Mouse (Mus musculus) forebrain, embryonic 12.5 days (tissue): ENCODE data around the gene Sox1. TPM values are rescaled to one million over a fixed set of nuclear protein-coding genes. Genes with fewer than 3 reads are reported as not detected.

Experiments
- ATAC-seq: fragments of 200-750 bp; cut with Nextera tagmentation; 2 replicates; pipeline ENCODE4 v1.8.0; 2017; ENCODE audit warnings: moderate TSS enrichment; ENCODE audit not compliant: low FRiP score
- H3K27ac ChIP-seq: fragments of 300-500 bp; sonication (generic); 2 replicates; pipeline ENCODE4 v1.5.1; 2016; ENCODE audit warnings: mild to moderate bottlenecking
- H3K27me3 ChIP-seq: fragments of 300-500 bp; sonication (generic); 2 replicates; pipeline ENCODE4 v1.6.1; 2016; ENCODE audit warnings: mild to moderate bottlenecking
- H3K36me3 ChIP-seq: fragments of 300-500 bp; sonication (generic); replicated peaks from 2 replicates; pipeline ENCODE4 v1.6.1; 2016; ENCODE audit warnings: mild to moderate bottlenecking
- H3K4me1 ChIP-seq: fragments of 300-500 bp; sonication (generic); 2 replicates; pipeline ENCODE4 v1.6.1; 2016
- H3K4me2 ChIP-seq: fragments of 300-500 bp; sonication (generic); 2 replicates; pipeline ENCODE4 v1.6.1; 2016; ENCODE audit warnings: mild to moderate bottlenecking, moderate library complexity
- H3K4me3 ChIP-seq: fragments of 300-500 bp; sonication (generic); replicated peaks from 2 replicates; pipeline ENCODE4 v1.5.1; 2016; ENCODE audit warnings: mild to moderate bottlenecking
- H3K9ac ChIP-seq: fragments of 300-500 bp; sonication (generic); 2 replicates; pipeline ENCODE4 v1.6.1; 2016; ENCODE audit warnings: mild to moderate bottlenecking
- H3K9me3 ChIP-seq: fragments of 300-500 bp; sonication (generic); 2 replicates; pipeline ENCODE4 v1.6.1; 2016
- WGBS: fragments of 180-500 bp; shearing (Covaris S2); methylation state at CpG from one replicate; pipeline ENCODE4 v1.1.7; 2016; 5-methylcytosine and 5-hydroxymethylcytosine counted together
- polyA plus RNA-seq: library from polyadenylated mRNA; unstranded; fragments of >200 nt; fragmentation: Nextera tagmentation; extraction: Ambion mirVana; gene quantifications from 2 replicates; pipeline ENCODE4 v1.2.1, GENCODE M21; 2016

The Sox1 gene
- polyA plus RNA-seq, 1 experiment from 2014 or later: 9.6 TPM

DNA sequence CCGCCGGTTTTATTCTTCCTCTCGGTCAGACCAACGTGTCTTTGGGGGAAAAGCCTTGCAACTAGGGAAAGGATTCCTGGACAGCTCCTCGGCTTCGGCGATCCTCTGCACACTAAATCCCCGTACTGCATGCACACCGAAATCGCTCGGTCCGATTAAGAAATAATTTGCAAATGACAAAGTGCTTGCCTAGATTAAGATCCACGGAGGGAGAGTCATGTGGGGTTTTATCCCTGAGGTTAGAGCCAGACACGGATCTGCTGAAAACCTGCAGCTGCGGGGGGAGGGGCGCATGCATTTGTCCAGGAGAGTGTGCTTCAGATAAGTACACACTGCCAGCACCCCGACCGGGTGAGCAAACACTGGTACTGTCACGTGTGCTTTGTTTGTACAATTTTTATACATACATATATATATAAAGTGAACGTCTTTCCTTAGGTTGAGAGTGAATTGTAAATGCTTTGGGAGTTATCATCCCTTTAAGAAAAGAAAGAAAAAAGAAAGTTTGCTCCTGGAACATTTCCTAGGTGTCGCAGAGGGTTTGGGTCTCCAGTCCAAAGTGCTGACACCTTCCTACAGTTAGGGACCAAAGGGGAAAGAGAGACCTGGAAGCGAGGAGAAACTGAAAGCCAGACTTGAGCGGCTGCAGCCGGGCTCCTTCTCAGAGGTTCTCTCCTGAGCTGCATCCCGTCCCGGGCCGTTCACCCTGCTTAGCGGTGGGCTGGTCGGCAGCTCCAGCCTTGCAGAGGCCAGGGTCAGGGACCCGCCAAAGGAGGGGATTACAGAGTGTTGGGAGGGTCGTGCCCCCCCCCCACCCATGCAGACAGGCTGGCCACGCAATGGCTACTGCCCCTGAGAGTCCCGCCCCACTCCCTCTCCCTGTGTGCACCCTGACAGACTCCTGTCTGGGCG is 10.9 kb upstream of the Sox1 start:
- Histone ChIP-seq H3K36me3 (no peaks in the 10 kb centered on the region), H3K4me3 (peak overlapping the region; percentile 60), H3K9ac (peak overlapping the region; percentile 91), H3K4me1 (peaks cover 61% of the 10 kb centered on the region), H3K27me3 (peaks cover 83% of the 10 kb centered on the region), H3K9me3 (no peaks in the 10 kb centered on the region), H3K27ac (peak overlapping the region; percentile 95), H3K4me2 (peak overlapping the region; percentile 83)
- under 1% methylated on average over 33 of the region's 34 CpGs for WGBS
- ATAC-seq: peak; percentile 53

DNA sequence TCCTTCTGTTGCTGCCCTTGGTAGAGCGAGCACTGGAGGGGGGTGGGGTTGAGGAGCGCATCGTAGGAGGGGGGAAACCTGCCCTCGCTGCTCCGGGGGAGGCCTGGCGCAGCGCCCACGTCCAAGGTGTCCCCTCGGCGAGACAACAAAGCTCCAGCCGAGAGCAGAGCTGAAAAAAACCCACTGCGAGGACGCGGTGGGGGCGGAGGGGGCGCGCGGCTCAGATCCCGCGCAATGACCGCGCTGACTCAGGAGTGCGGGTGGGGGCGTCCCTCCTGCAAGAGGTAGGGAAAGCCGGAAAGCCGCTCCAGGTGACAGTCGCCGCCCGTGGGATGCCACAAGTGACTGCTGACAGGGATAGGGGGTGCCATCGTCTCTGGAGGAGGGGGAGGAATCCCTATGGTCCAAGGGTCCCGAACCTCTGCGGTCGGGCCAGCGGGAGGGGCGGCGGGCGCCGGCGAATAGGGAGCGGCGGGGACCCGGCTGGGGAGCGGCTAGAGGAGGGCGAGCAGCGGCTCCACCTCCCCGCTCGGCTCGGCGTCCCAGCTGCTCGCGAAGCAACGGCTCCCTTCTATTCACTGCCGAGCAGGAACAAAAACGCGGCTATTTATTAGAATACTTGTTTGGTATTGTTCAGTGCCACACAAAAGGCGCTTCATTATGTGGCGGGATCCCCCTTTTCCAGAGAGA is 10.0 kb upstream of the Sox1 start:
- Histone ChIP-seq H3K4me3 (peak overlapping the region; percentile 60), H3K27me3 (peaks cover 77% of the 10 kb centered on the region), H3K36me3 (no peaks in the 10 kb centered on the region), H3K4me2 (peak overlapping the region; percentile 83), H3K9ac (peak overlapping the region; percentile 91), H3K9me3 (no peaks in the 10 kb centered on the region), H3K4me1 (peaks cover 63% of the 10 kb centered on the region), H3K27ac (peak overlapping the region; percentile 95)
- under 1% methylated on average over 55 of the region's 57 CpGs for WGBS
- peak; percentile 69 for ATAC-seq

- H3K4me2 ChIP-seq: peak overlapping the region; percentile 83
- no peaks in the 10 kb centered on the region for H3K36me3 ChIP-seq
- H3K4me3 ChIP-seq: peak overlapping the region; percentile 60
- WGBS: under 1% methylated on average over 73 of the region's 74 CpGs
- peak overlapping the region; percentile 95 for H3K27ac ChIP-seq
- H3K9ac ChIP-seq: peak overlapping the region; percentile 91
- ATAC-seq: peak; percentile 19; the same call in 1 of the 2 replicates
- peaks cover 75% of the 10 kb centered on the region for H3K27me3 ChIP-seq
- H3K9me3 ChIP-seq: no peaks in the 10 kb centered on the region
- peaks cover 70% of the 10 kb centered on the region for H3K4me1 ChIP-seq
These were observed 9.2 kb upstream of the Sox1 start for GRCm38 (mm10) chr8:12385686-12386488.

GRCm38 (mm10) chr8:12386530-12387222 is 8.4 kb upstream of the Sox1 start:
- H3K27me3 ChIP-seq: peaks cover 71% of the 10 kb centered on the region
- H3K27ac ChIP-seq: peak overlapping the region; percentile 95
- peak overlapping the region; percentile 83 for H3K4me2 ChIP-seq
- 1% methylated on average over 32 of the region's 32 CpGs for WGBS
- no peaks in the 10 kb centered on the region for H3K36me3 ChIP-seq
- peak overlapping the region; percentile 60 for H3K4me3 ChIP-seq
- peaks cover 78% of the 10 kb centered on the region for H3K4me1 ChIP-seq
- ATAC-seq: no peak
- no peaks in the 10 kb centered on the region for H3K9me3 ChIP-seq
- H3K9ac ChIP-seq: peak overlapping the region; percentile 91

DNA sequence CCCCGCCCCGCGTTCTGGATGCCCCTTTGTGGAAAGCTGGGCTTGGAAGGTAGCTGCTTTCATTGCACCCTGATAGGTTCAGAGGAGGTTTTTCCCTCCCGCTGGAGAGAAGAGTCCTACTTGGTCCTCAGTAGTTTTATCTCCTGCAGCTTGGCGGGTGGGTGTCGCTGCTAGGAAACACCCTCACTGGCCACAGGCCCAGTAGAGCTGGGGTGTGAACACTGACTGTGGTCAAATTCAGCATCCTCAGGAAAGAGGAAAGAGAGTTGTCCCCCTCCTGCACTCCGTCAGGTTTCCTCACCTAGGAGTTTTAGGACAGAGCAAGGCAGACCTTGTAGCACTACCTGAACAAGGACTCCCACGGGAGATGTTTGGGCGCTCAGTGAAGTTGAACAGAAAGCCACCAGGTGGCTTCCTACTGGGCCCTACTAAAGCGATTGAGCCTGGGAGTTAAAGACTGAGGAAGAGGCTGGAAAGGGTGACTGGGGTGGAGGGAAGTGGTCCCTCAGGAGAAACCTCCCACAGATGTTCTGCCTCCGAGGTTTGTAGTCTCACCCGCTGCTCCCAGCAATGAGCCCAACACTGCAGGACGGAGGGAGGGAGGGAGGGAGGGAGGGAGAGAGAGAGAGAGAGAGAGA is 7.8 kb upstream of the Sox1 start:
- Histone ChIP-seq H3K27ac (peak overlapping the region; percentile 95), H3K9me3 (no peaks in the 10 kb centered on the region), H3K36me3 (no peaks in the 10 kb centered on the region), H3K4me3 (peak overlapping the region; percentile 60), H3K4me2 (peak overlapping the region; percentile 83), H3K9ac (peak overlapping the region; percentile 91), H3K27me3 (peaks cover 71% of the 10 kb centered on the region), H3K4me1 (peaks cover 85% of the 10 kb centered on the region)
- no peak for ATAC-seq
- 7% methylated on average over 13 of the region's 13 CpGs for WGBS

DNA sequence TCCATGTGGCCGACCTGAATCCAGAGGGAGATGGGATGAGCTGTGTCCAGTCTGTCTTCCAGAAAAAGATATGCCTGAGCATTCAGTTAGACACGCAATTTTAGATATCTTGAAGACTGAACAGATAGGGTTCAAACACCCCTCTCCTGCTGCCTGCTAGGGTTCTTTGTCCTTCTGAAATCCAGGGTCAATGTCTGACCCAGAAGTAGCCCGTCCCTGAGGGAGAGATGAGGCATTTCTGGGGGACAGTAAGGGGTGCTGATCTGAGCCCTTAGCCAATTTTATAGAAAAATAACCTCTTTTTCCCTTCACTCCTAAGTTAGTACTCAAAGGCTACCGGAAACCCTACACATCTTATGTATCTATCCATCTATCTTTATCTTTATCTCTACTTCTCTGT is 7.2 kb upstream of the Sox1 start:
- no peaks in the 10 kb centered on the region for H3K36me3 ChIP-seq
- H3K4me2 ChIP-seq: peak overlapping the region; percentile 83
- peak overlapping the region; percentile 60 for H3K4me3 ChIP-seq
- peak overlapping the region; percentile 75 for H3K27ac ChIP-seq
- H3K27me3 ChIP-seq: peaks cover 71% of the 10 kb centered on the region
- WGBS: 15% methylated on average over 4 of the region's 4 CpGs
- H3K9ac ChIP-seq: peak overlapping the region; percentile 91
- peaks cover 85% of the 10 kb centered on the region for H3K4me1 ChIP-seq
- no peaks in the 10 kb centered on the region for H3K9me3 ChIP-seq
- no peak for ATAC-seq

DNA sequence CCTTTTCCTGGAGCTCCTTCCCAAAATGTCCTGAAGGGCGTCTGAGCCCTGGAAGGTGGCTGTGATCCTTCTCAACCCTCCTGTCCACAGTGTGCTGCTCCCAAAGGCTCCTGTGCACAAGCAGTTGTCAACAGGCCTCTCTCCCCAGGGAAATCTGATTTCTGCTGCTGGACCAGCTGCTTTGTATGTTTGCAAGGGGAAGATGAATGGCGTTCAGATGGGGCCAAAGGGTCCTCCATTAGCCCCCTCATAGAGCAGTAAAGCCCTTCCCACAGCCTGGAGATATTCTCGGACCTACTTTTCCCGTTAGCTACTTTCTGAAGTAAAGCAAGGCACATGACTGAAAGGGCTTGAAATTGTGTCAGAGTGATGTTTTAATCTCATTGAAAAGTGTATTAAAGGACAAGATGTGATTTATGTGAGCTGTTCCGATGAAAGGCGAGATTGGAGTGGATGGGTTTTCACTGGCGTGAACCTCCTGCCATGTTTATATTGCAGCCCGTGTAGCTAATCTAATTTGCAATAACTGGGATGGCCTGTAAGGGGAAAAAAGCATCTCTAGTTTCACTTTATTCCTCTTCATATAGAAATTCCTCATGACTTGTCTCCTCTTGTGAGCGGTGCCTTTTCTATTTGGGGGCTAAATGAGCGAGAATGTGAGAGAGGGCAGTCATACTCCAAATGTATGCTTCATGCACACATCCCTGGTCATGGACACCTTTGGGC is 6.5 kb upstream of the Sox1 start:
- no peak for ATAC-seq
- WGBS: 11% methylated on average over 10 of the region's 10 CpGs
- Histone ChIP-seq H3K9me3 (no peaks in the 10 kb centered on the region), H3K4me3 (peak overlapping the region; percentile 60), H3K27ac (peak overlapping the region; percentile 75), H3K9ac (peak overlapping the region; percentile 91), H3K36me3 (no peaks in the 10 kb centered on the region), H3K27me3 (peaks cover 73% of the 10 kb centered on the region), H3K4me2 (peak overlapping the region; percentile 83), H3K4me1 (peaks cover 82% of the 10 kb centered on the region)

GRCm38 (mm10) chr8:12389116-12389471 is 6.0 kb upstream of the Sox1 start:
- Histone ChIP-seq H3K9me3 (no peaks in the 10 kb centered on the region), H3K4me2 (peak overlapping the region; percentile 83), H3K27ac (peak overlapping the region; percentile 67), H3K4me3 (peak overlapping the region; percentile 60), H3K9ac (peak overlapping the region; percentile 91), H3K4me1 (peaks cover 80% of the 10 kb centered on the region), H3K36me3 (no peaks in the 10 kb centered on the region), H3K27me3 (peaks cover 73% of the 10 kb centered on the region)
- 3% methylated on average over 5 of the region's 5 CpGs for WGBS
- no peak for ATAC-seq

DNA sequence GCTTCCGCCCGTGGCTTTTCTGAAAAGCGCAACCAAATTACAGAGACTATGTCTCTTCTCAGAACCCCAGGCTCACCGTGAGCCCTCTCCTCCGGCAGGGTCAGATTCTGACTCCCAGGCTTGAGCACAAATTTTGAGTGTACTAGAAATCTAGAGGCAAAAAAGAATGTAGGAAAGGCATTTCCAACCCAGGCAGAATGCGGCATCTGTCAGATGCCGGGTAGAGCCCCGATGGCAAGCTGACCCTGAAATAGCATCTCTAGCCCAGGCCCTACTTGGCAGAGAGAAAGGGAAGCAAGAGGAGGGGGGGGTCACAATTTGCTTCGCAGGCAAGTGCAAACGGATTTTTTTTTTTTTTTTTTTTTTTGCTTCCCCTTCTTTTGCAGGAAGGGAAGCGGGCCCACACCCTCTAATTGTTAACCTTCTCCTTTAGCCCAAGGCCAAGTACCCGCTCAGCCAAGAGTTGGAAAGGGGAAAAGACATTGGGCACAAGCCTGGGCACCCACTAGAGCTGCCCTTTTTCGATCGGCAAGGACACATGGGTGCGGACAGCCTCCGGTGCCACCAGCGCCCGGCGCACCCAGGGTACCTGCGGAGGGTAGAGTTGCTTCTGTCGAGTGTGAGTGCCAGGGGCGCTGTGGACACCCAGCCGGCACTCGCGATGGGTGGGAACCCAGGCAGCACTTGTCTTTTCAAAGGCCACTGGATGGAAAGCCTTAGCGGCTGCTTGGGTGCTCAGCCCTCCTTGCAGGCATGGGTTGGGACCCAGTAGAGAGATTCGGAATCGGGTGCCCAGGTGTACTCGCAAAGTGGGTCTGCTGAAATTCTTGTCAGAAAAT is 5.1 kb upstream of the Sox1 start:
- peak overlapping the region; percentile 69 for H3K27ac ChIP-seq

DNA sequence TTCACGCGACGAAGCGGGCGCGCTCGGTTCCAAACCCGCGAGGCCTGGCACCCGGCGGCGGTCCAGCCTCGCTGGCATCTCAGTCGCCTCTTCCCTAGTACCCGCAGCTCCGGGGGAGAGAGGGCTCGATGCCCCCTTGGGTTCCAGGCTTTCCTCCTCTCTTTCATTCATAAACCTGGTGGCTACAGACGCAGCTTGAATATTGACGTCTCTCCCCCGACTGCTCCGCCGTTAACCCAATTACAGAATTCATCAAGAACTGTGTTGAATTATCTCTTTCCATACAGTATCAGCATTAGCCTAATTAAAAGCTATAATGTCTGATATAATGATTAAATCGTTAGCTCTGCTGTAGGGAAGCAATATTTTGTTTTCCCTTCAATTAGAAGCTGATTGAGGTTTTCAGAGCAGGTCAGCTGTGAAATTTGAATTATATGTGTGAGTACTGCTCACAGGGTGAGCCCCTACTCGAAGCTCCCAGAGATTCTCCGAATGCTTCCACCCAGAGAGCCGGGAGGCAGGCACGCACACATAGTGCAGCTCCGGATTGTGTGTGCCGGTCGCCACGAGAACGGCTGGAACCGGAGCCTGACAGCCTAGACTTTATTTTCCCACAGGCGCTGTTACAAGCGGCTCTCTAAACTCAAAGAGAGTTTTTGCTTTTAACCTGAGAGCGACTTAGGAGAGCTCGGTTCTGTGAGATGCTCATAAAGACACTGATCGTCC is 4.3 kb upstream of the Sox1 start:
- 1% methylated on average over 38 of the region's 38 CpGs for WGBS
- peak overlapping the region; percentile 69 for H3K27ac ChIP-seq
- peak overlapping the region; percentile 66 for H3K9ac ChIP-seq
- peaks cover 74% of the 10 kb centered on the region for H3K4me1 ChIP-seq
- H3K9me3 ChIP-seq: no peaks in the 10 kb centered on the region
- ATAC-seq: no peak
- no peaks in the 10 kb centered on the region for H3K36me3 ChIP-seq
- peak overlapping the region; percentile 60 for H3K4me3 ChIP-seq
- H3K4me2 ChIP-seq: peak overlapping the region; percentile 83
- H3K27me3 ChIP-seq: peaks cover 73% of the 10 kb centered on the region

More for the DNA sequence above, 5.1 kb upstream of the Sox1 start:
- peaks cover 80% of the 10 kb centered on the region for H3K4me1 ChIP-seq
- peaks cover 70% of the 10 kb centered on the region for H3K27me3 ChIP-seq
- WGBS: 2% methylated on average over 29 of the region's 29 CpGs
- H3K9me3 ChIP-seq: no peaks in the 10 kb centered on the region
- H3K9ac ChIP-seq: peak overlapping the region; percentile 66
- H3K36me3 ChIP-seq: no peaks in the 10 kb centered on the region
- peak overlapping the region; percentile 83 for H3K4me2 ChIP-seq
- ATAC-seq: no peak
- peak overlapping the region; percentile 60 for H3K4me3 ChIP-seq
